Comparison of ENCODE assay signal across 21 mouse cellular contexts in the genomic region with DNA sequence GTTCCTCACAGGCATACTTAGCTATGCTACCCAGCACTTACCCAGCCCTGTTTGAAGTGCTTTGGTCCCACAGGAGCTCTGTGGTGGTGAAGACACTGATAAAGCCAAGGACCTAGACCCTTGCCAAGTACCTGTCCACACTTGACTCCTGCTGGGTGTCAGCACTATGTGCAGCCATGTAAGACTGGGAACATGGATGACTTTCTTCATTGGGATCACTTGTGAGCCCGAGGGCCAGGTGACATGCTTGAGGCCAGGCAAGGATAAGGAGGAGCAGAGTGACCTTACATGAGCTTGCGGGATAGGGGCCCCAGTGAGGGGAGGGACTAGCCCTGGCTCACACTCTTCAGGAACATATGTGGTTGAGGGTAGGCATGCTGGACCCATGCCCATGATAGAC. TPM values are rescaled to one million over a fixed set of nuclear protein-coding genes. Genes with fewer than 3 reads are reported as not detected.
DNase-seq lines count a peak whose midpoint lies in the region; ATAC-seq and TF ChIP-seq lines count a peak whose summit lies in the region.
"Not testable (repeated sequence)": the region's sequence is repeated elsewhere in the genome, so short reads cannot be mapped to it uniquely, and the experiment has no call there.
"Had no signal": no experiment of that assay in that cellular context is flagged by ENCODE, and none has a peak within 500 bp of the region (broad histone marks: within the 10 kb centered on the region; RNA-seq: fewer than 3 reads in every experiment).

No protein-coding gene starts in this region.

- not testable (repeated sequence) for H3K9me3 ChIP-seq in heart, embryonic 13.5 days; heart, embryonic 15.5 days (replicated peaks); heart, postnatal 0 days (replicated peaks; ENCODE audit: control insufficient read depth, low read length)

- peaks cover 20% of the 10 kb centered on the region for H3K4me1 ChIP-seq in heart, adult 2 months (ENCODE audit: control insufficient read depth, insufficient read depth, low read length)
- peaks cover 23% of the 10 kb centered on the region for H3K4me1 ChIP-seq in heart, embryonic 13.5 days
- peaks cover 26% of the 10 kb centered on the region for H3K4me1 ChIP-seq in heart, embryonic 15.5 days (replicated peaks)
- peaks cover 32% of the 10 kb centered on the region for H3K4me1 ChIP-seq in heart, postnatal 0 days (ENCODE audit: control insufficient read depth, insufficient read depth)

- not testable (repeated sequence) for H3K79me2 ChIP-seq in heart, adult 2 months (replicated peaks; ENCODE audit: control insufficient read depth, insufficient read depth, low read length)

- WGBS in heart, adult 2 months = 51% methylated on average over 2 of the region's 2 CpGs
- 39% methylated on average over 2 of the region's 2 CpGs for WGBS in heart, embryonic 13.5 days
- 38% methylated on average over 2 of the region's 2 CpGs for WGBS in heart, embryonic 15.5 days
- 40% methylated on average over 2 of the region's 2 CpGs for WGBS in heart, postnatal 0 days

- H3K27ac ChIP-seq in gastrocnemius, adult 2 months = peak overlapping the region; percentile 79
- peak overlapping the region; percentile 82 for H3K27ac ChIP-seq in heart, adult 2 months
- H3K27ac ChIP-seq in heart, embryonic 13.5 days (replicated peaks) = peak overlapping the region; percentile 82
- peak overlapping the region; percentile 84 for H3K27ac ChIP-seq in heart, embryonic 15.5 days
- peak overlapping the region; percentile 76 for H3K27ac ChIP-seq in heart, postnatal 0 days (ENCODE audit: low read depth)

- H3K27me3 ChIP-seq in heart, adult 2 months (ENCODE audit: control insufficient read depth, insufficient read depth, low read length); heart, embryonic 13.5 days (replicated peaks); heart, embryonic 15.5 days; heart, postnatal 0 days (ENCODE audit: control insufficient read depth, insufficient read depth, low read length): not testable (repeated sequence)

- ATAC-seq in heart, embryonic 13.5 days (ENCODE audit: extremely low read depth, insufficient number of reproducible peaks, low FRiP score, low TSS enrichment) = not testable (repeated sequence)
- ATAC-seq in heart, embryonic 15.5 days (replicated peaks; ENCODE audit: insufficient number of reproducible peaks, insufficient read depth, low FRiP score, low read depth) = peak; percentile 29; the same call in 1 of the 2 replicates
- ATAC-seq in heart, postnatal 0 days (ENCODE audit: insufficient read depth, low read depth) = peak; percentile 44

- not testable (repeated sequence) for H3K4me3 ChIP-seq in gastrocnemius, adult 2 months; heart, adult 2 months; heart, embryonic 13.5 days; heart, embryonic 15.5 days; heart, postnatal 0 days (ENCODE audit: low read depth, low read length)

- DNase-seq in gastrocnemius, adult 2 months; heart, adult 2 months; heart, postnatal 0 days (ENCODE audit: low spot score): not testable (repeated sequence)
- peak; percentile 20 for DNase-seq in testis, postnatal 10 days (ENCODE audit: low spot score)

- not testable (repeated sequence) for TF ChIP-seq POLR2A in heart, adult 2 months (IDR thresholded peaks at IDR 0.05; ENCODE audit: insufficient read depth, low read depth, low read length)

- TF ChIP-seq CTCF in gastrocnemius, adult 2 months (IDR thresholded peaks at IDR 0.05); heart, adult 2 months (IDR thresholded peaks at IDR 0.05); heart, postnatal 0 days (IDR thresholded peaks at IDR 0.05; ENCODE audit: low read depth): not testable (repeated sequence)

- H3K9ac ChIP-seq in heart, adult 2 months (ENCODE audit: low read depth, low read length); heart, embryonic 13.5 days; heart, embryonic 15.5 days; heart, postnatal 0 days (replicated peaks; ENCODE audit: low read depth, low read length): not testable (repeated sequence)

- not testable (repeated sequence) for H3K4me2 ChIP-seq in heart, embryonic 13.5 days; heart, embryonic 15.5 days; heart, postnatal 0 days (ENCODE audit: low read depth, low read length)

- H3K36me3 ChIP-seq in heart, adult 2 months (ENCODE audit: control insufficient read depth, insufficient read depth, low read length); heart, embryonic 13.5 days; heart, embryonic 15.5 days; heart, postnatal 0 days (replicated peaks; ENCODE audit: control insufficient read depth, insufficient read depth, low read length): not testable (repeated sequence)

- intact Hi-C loops in gastrocnemius, adult 2 months (cut with DNase I) = loop anchor here (5.0 kb wide), 1 partner anchor 87 kb away; no protein-coding TSS in a partner anchor
- intact Hi-C loops in heart, adult 2 months (cut with DNase I) = loop anchor here (2.0 kb wide), 1 partner anchor 64 kb away; no protein-coding TSS in a partner anchor

- TF ChIP-seq EP300 in heart, adult 2 months (IDR thresholded peaks at IDR 0.05; ENCODE audit: insufficient read depth, low read depth, low read length); heart, postnatal 0 days (IDR thresholded peaks at IDR 0.05; ENCODE audit: low read depth): not testable (repeated sequence)

RNA-seq across cellular contexts. Expression of a gene that starts 8.9 kb away (rescaled TPM):
- not detected for total RNA-seq in gastrocnemius, adult 2 months (2021)
- total RNA-seq in heart, adult 2 months (2021) = under 1 TPM in 1 of 2 experiments, not detected in 1; 0.21 TPM
- 0.12 TPM in 1 of 2 replicates, not detected in the other for polyA plus RNA-seq in heart, adult 2 months (2012; rRNA removed)
- not detected in 2 replicates for polyA plus RNA-seq in heart, embryonic 13.5 days (2015; fragmentation: Nextera tagmentation; extraction: Ambion mirVana)
- polyA plus RNA-seq in heart, embryonic 15.5 days (2015; fragmentation: Nextera tagmentation; extraction: Ambion mirVana) = not detected in 2 replicates
- total RNA-seq in heart, postnatal 0 days (2014; rRNA removed; ENCODE audit: low replicate concordance) = not detected in 2 replicates
- polyA plus RNA-seq in heart, postnatal 0 days (2015; fragmentation: Nextera tagmentation; extraction: Ambion mirVana) = not detected in 2 replicates
- total RNA-seq: adrenal gland, adult 2 months; adrenal gland, postnatal 10 days; adrenal gland, postnatal 25 days; adrenal gland, postnatal 4 days; MEL had no signal
- polyA plus RNA-seq: adrenal gland, adult 2 months; brain, embryonic 14.5 days; C2C12; cerebellum, adult 2 months; cortical plate, adult 2 months; embryonic facial prominence, embryonic 10.5 days; embryonic facial prominence, embryonic 12.5 days; embryonic facial prominence, embryonic 14.5 days; forebrain, embryonic 11.5 days; forebrain, embryonic 13.5 days; forebrain, embryonic 15.5 days had no signal
